Mouse (Mus musculus) liver, embryonic 14.5 days (tissue): ENCODE measurements around the gene Emc10. TPM values are rescaled to one million over a fixed set of nuclear protein-coding genes. Genes with fewer than 3 reads are reported as not detected.
A peak's percentile ranks its signal among the peaks of the same experiment; 100 is the strongest.

Experiments
- ATAC-seq: fragments of 200-750 bp; cut with Nextera tagmentation; 2 replicates; pipeline ENCODE4 v1.8.0; 2017; ENCODE audit warnings: moderate number of reproducible peaks, mild to moderate bottlenecking, moderate library complexity; ENCODE audit not compliant: insufficient read depth
- DNase-seq, 3 experiments: peaks; one replicate each; pipeline ENCODE4 v3.0.0-alpha.2; 2012 to 2013; ENCODE audit warnings: low read depth in 3 of 3, low spot score in 3 of 3
- H3K27ac ChIP-seq: fragments of 300-500 bp; sonication (generic); 2 replicates; pipeline ENCODE4 v1.5.1; 2014; ENCODE audit warnings: moderate library complexity, mild to moderate bottlenecking, control low read depth, inconsistent platforms
- H3K27me3 ChIP-seq: fragments of 300-500 bp; sonication (generic); 2 replicates; pipeline ENCODE4 v1.6.1; 2014; ENCODE audit warnings: mild to moderate bottlenecking, low read length, moderate library complexity; ENCODE audit not compliant: control insufficient read depth, insufficient read depth
- H3K36me3 ChIP-seq: fragments of 300-500 bp; sonication (generic); replicated peaks from 2 replicates; pipeline ENCODE4 v1.6.1; 2014; ENCODE audit warnings: low read depth; ENCODE audit not compliant: control insufficient read depth, insufficient read depth
- H3K4me1 ChIP-seq, 2 experiments: fragments of 200-500 bp in 1 of 2; fragments of 300-500 bp in 1 of 2; sonication (generic) in 1 of 2; replicated peaks; 2 replicates each; pipeline ENCODE4 v1.6.1; 2012 to 2014; ENCODE audit warnings: antibody characterized with exemption in 1 of 2, inconsistent platforms in 1 of 2, low read length in 1 of 2; ENCODE audit not compliant: control insufficient read depth in 2 of 2, insufficient read depth in 2 of 2
- H3K4me2 ChIP-seq: fragments of 300-500 bp; sonication (generic); 2 replicates; pipeline ENCODE4 v1.6.1; 2014; ENCODE audit warnings: low read depth, mild to moderate bottlenecking, control low read depth, moderate library complexity
- H3K4me3 ChIP-seq, 2 experiments: fragments of 200-500 bp in 1 of 2; fragments of 300-500 bp in 1 of 2; sonication (generic) in 1 of 2; 2 replicates each; pipeline ENCODE4 v1.5.1; 2012 to 2014; ENCODE audit warnings: low read depth in 2 of 2, low read length in 2 of 2, mild to moderate bottlenecking in 2 of 2, control low read depth in 1 of 2, inconsistent platforms in 1 of 2, moderate library complexity in 1 of 2; ENCODE audit not compliant: insufficient read depth in 1 of 2
- H3K9ac ChIP-seq: fragments of 300-500 bp; sonication (generic); replicated peaks from 2 replicates; pipeline ENCODE4 v1.6.1; 2014; ENCODE audit warnings: mild to moderate bottlenecking, control low read depth, moderate library complexity
- H3K9me3 ChIP-seq: fragments of 300-500 bp; sonication (generic); 2 replicates; pipeline ENCODE4 v1.6.1; 2016; ENCODE audit warnings: low read length, mixed read lengths; ENCODE audit not compliant: control insufficient read depth
- CTCF ChIP-seq: IDR thresholded peaks from 2 replicates; pipeline ENCODE4 v1.5.1; 2016; ENCODE audit warnings: antibody characterized with exemption, low read depth, control low read depth
- EP300 ChIP-seq: IDR thresholded peaks from 2 replicates; pipeline ENCODE4 v1.6.1; 2016; ENCODE audit warnings: antibody characterized with exemption, low read depth
- WGBS: fragments of 180-500 bp; shearing (Covaris S2); extraction: QIAGEN DNeasy Blood & Tissue Kit; methylation state at CpG from one replicate; pipeline ENCODE4 v1.1.7; 2014; ENCODE audit not compliant: insufficient replicate concordance; 5-methylcytosine and 5-hydroxymethylcytosine counted together
- polyA plus RNA-seq, 2 experiments: library from polyadenylated mRNA; depleted of rRNA in 1 of 2; stranded (reverse) in 1 of 2; unstranded in 1 of 2; fragments of >200 nt; fragmentation: Nextera tagmentation in 1 of 2; extraction: Ambion mirVana in 1 of 2; gene quantifications; 2 replicates each; pipeline versions ENCODE4 v1.2.1 to v1.2.3; 2012 to 2014

The Emc10 gene
- polyA plus RNA-seq, 2 experiments: 41.7 to 46.7 TPM

DNA sequence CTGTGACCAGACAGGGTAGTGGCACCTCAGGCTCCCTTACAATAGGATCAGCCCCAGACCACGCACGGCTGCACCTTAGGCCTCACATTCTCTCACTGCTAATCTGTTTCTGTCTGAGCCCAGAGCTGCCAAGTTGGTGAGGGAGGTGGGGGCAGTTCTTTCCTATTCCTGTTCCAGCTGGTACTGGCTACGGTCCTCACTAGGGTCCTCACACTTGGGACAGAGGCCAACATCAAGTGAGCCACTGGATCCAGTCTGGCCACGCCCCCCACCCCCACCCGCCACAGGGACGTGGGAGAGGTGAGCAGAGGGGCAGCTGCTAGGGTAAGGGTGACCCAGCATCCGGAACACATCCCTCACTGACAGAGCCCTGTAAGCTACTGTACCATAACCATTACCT lies 40.7 kb upstream of the Emc10 start:
- Histone ChIP-seq H3K9me3 (no peaks in the 10 kb centered on the region), H3K4me3 (no peak overlapping the region), H3K4me1 (no peaks in the 10 kb centered on the region), H3K4me2 (no peak overlapping the region), H3K27ac (no peak overlapping the region), H3K9ac (no peak overlapping the region), H3K27me3 (no peaks in the 10 kb centered on the region), H3K36me3 (peaks cover 75% of the 10 kb centered on the region)
- 75% methylated on average over 7 of the region's 7 CpGs for WGBS
- ATAC-seq (no peak), DNase-seq (no peak)
- TF ChIP-seq CTCF (no peak), EP300 (no peak)

- DNase-seq (no peak), ATAC-seq (no peak)
- Histone ChIP-seq H3K4me1 (no peaks in the 10 kb centered on the region), H3K9me3 (no peaks in the 10 kb centered on the region), H3K4me3 (no peak overlapping the region), H3K27me3 (no peaks in the 10 kb centered on the region), H3K27ac (no peak overlapping the region), H3K9ac (no peak overlapping the region), H3K4me2 (no peak overlapping the region), H3K36me3 (peaks cover 72% of the 10 kb centered on the region)
- no peak for TF ChIP-seq EP300
- WGBS: 87% methylated on average over 6 of the region's 6 CpGs
Observed at GRCm38 (mm10) chr7:44536590-44536968, 40.2 kb upstream of the Emc10 start.

GRCm38 (mm10) chr7:44535657-44536589 lies 39.6 kb upstream of the Emc10 start:
- DNase-seq: no peak
- Histone ChIP-seq H3K4me3 (no peak overlapping the region), H3K4me1 (no peaks in the 10 kb centered on the region), H3K36me3 (peaks cover 65% of the 10 kb centered on the region), H3K4me2 (no peak overlapping the region), H3K27ac (no peak overlapping the region), H3K9me3 (no peaks in the 10 kb centered on the region), H3K9ac (no peak overlapping the region), H3K27me3 (no peaks in the 10 kb centered on the region)
- WGBS: 88% methylated on average over 27 of the region's 27 CpGs
- ATAC-seq: no peak
- TF ChIP-seq CTCF (no peak), EP300 (no peak)

DNA sequence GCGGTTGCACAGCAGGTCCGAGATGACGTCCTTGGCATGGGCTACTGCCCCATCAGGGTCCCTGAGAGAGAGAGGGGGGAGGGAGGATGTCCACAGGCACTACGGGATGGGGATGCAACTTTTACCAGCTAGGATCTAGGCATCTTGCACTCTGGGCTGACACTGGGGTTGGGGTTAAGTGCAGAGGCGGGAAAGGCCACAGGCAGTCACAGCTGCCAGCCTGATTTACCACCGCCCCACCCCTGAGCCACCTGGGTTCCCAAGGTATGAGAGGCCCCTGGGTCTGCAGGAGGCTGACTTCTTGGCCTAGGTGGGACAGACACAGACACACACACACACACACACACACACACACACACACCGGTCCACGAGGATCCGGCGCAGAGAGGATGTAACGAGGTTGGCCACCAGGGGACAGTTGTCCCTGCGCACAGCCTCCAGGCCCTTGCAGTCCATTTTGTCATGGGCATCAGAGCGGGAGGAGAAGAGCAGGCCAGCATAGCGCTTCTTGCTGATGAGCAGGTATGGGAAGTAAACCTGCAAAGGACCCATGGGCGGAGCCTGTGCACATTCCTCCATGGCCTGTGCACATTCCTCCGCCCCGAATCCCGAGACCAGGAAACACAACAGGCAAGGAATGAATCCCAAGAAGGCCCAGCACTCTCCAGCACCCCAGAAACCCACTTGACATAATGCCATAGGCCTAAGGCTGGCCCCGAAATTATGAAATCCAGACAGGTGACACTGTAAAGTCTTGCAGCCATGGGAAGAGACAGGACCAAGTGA lies 38.5 kb upstream of the Emc10 start:
- Histone ChIP-seq H3K27me3 (no peaks in the 10 kb centered on the region), H3K9ac (no peak overlapping the region), H3K9me3 (no peaks in the 10 kb centered on the region), H3K4me2 (no peak overlapping the region), H3K36me3 (peaks cover 54% of the 10 kb centered on the region), H3K4me3 (no peak overlapping the region), H3K4me1 (no peaks in the 10 kb centered on the region), H3K27ac (no peak overlapping the region)
- no peak for ATAC-seq
- no peak for DNase-seq
- WGBS: 84% methylated on average over 19 of the region's 19 CpGs
- peak; percentile 62 for TF ChIP-seq CTCF
- TF ChIP-seq EP300: no peak

- H3K36me3 ChIP-seq: peaks cover 51% of the 10 kb centered on the region
Observed at GRCm38 (mm10) chr7:44534242-44534641, 37.9 kb upstream of the Emc10 start.

More at GRCm38 (mm10) chr7:44534242-44534641, 37.9 kb upstream of the Emc10 start:
- WGBS: 78% methylated on average over 13 of the region's 13 CpGs
- Histone ChIP-seq H3K27ac (no peak overlapping the region), H3K4me3 (no peak overlapping the region), H3K4me2 (no peak overlapping the region), H3K4me1 (no peaks in the 10 kb centered on the region), H3K27me3 (no peaks in the 10 kb centered on the region), H3K9me3 (no peaks in the 10 kb centered on the region), H3K9ac (no peak overlapping the region)
- TF ChIP-seq CTCF (no peak), EP300 (no peak)
- ATAC-seq (no peak), DNase-seq (no peak)
